Mouse (Mus musculus) ES-E14 (cell line): Measurements from ENCODE around the gene Ube2z.

ENCODE experiments used
- CHD2 ChIP-seq: IDR thresholded peaks from 2 replicates; pipeline ENCODE4 v1.6.1; 2014; ENCODE audit warnings: mild to moderate bottlenecking, low read depth, low read length, inconsistent platforms
- HCFC1 ChIP-seq: IDR thresholded peaks from 2 replicates; pipeline ENCODE4 v1.6.1; 2012; ENCODE audit warnings: low read length, inconsistent platforms, borderline replicate concordance; ENCODE audit not compliant: insufficient read depth
- MAFK ChIP-seq: IDR thresholded peaks from 2 replicates; pipeline ENCODE4 v1.6.1; 2014; ENCODE audit warnings: mild to moderate bottlenecking, low read depth, low read length, inconsistent platforms; ENCODE audit not compliant: insufficient read depth
- ZC3H11A ChIP-seq: IDR thresholded peaks from 2 replicates; pipeline ENCODE4 v1.6.1; 2012; ENCODE audit warnings: low read depth, mild to moderate bottlenecking, inconsistent platforms, low read length, borderline replicate concordance

DNA sequence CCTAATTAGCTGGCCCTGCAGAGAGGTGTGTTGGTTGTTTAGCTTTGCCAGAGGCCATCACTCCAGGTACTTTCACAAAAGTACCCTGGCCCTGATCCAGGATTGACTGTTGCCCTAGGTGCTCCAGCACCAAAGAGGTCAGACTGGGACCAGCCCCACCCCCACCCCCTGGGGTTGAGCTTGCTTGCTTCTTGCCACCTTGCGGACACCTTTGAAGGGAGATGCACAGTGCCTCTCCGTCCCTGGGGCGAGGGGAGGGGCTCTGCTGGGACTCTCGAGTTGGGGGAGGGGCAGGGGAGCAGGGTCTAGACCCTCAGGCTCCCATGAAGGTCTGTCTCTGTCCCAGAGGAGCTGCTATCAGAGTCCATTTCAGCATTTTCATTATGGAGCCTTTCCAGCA is 15.2 kb downstream of the Ube2z start:
- no peak for TF ChIP-seq ZC3H11A
- TF ChIP-seq MAFK: no peak
- no peak for TF ChIP-seq HCFC1
- no peak for TF ChIP-seq CHD2
